Mouse (Mus musculus) spleen, adult 2 months (tissue): Measurements from ENCODE around the gene Klk1b11. TPM values are rescaled to one million over a fixed set of nuclear protein-coding genes. Genes with fewer than 3 reads are reported as not detected.
"Not testable (repeated sequence)": the region's sequence is repeated elsewhere in the genome, so short reads cannot be mapped to it uniquely, and the experiment has no call there.

Experiments
- DNase-seq, 2 experiments: peaks; one replicate each; pipeline versions ENCODE4 v3.0.0 to v3.0.0-alpha.2; 2012 to 2021; ENCODE audit warnings: low spot score in 2 of 2, low read depth in 1 of 2
- H3K27ac ChIP-seq: fragments of 200-500 bp; 2 replicates; pipeline ENCODE4 v1.5.1; 2012; ENCODE audit warnings: low read length, inconsistent platforms; ENCODE audit not compliant: insufficient read depth
- H3K27me3 ChIP-seq: fragments of 200-500 bp; 2 replicates; pipeline ENCODE4 v1.6.1; 2012; ENCODE audit warnings: mild to moderate bottlenecking, moderate library complexity, low read length, inconsistent platforms; ENCODE audit not compliant: control insufficient read depth, insufficient read depth
- H3K36me3 ChIP-seq: fragments of 200-500 bp; 2 replicates; pipeline ENCODE4 v1.6.1; 2012; ENCODE audit warnings: mild to moderate bottlenecking, low read length, inconsistent platforms; ENCODE audit not compliant: control insufficient read depth, insufficient read depth
- H3K4me1 ChIP-seq: fragments of 200-500 bp; 2 replicates; pipeline ENCODE4 v1.6.1; 2011; ENCODE audit warnings: inconsistent platforms; ENCODE audit not compliant: control insufficient read depth, insufficient read depth, insufficient read length
- H3K4me3 ChIP-seq: fragments of 200-500 bp; 2 replicates; pipeline ENCODE4 v1.5.1; 2011; ENCODE audit warnings: mild to moderate bottlenecking, inconsistent platforms; ENCODE audit not compliant: insufficient read depth, insufficient read length; ENCODE audit errors: extremely low read depth
- CTCF ChIP-seq: fragments of 200-500 bp; IDR thresholded peaks from 2 replicates; pipeline ENCODE4 v1.5.1; 2011; ENCODE audit warnings: mild to moderate bottlenecking, inconsistent platforms; ENCODE audit not compliant: insufficient read depth, insufficient read length, insufficient replicate concordance; ENCODE audit errors: extremely low read depth
- POLR2A ChIP-seq: fragments of 200-500 bp; IDR thresholded peaks from 2 replicates; pipeline ENCODE4 v1.6.1; 2011; ENCODE audit warnings: low read depth, low read length, inconsistent platforms
- WGBS: fragments of 180-500 bp; shearing (Covaris S2); methylation state at CpG from one replicate; pipeline ENCODE4 v1.1.7; 2018; 5-methylcytosine and 5-hydroxymethylcytosine counted together
- polyA plus RNA-seq: library from polyadenylated mRNA; depleted of rRNA; stranded (reverse); fragments of >200 nt; gene quantifications from 2 replicates; pipeline ENCODE4 v1.2.3, GENCODE M21; 2012; rRNA removed

Klk1b11 gene
- polyA plus RNA-seq, 1 experiment = 1.2 TPM

DNA sequence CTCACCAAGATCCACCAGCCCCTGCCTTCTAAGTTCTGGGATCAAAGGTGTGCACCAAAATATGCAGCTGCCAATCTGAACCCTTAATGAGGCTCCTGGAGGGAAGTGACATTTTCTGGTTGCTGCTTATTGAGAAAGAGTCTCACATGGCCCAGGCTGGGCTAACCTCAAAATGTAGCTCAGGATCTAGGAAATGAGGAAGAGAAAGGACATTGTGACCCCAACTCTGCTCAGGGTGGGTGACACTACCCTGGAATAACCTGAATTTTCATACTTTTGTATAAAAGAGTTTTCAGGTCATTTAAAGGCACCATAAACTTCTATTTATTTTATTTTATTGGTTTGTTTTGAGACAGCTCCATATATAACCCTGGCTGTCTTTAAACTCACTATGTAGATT, 10.0 kb upstream of the Klk1b11 start:
- TF ChIP-seq CTCF (no peak), POLR2A (no peak)
- H3K4me1 ChIP-seq = no peaks in the 10 kb centered on the region
- H3K27ac ChIP-seq = no peak overlapping the region
- no peaks in the 10 kb centered on the region for H3K36me3 ChIP-seq
- H3K27me3 ChIP-seq = no peaks in the 10 kb centered on the region
- no peak overlapping the region for H3K4me3 ChIP-seq
- no peak for DNase-seq

DNA sequence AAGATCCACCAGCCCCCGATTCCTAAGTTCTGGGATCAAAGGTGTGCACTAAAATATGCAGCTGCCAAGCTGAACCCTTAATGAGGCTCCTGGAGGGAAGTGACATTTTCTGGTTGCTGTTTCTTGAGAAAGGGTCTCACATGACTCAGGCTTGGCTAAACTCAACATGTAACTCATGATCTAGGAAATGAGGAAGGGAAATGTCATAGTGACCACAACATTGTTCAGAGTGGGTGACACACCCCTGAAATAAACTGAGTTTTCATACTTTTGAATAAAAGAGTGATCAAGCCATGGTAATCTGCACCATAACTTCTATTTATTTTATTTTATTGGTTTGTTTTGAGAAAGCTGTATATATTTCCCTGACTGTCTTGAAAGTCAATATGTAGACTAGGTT, 856 bp upstream of the Klk1b11 start:
- 59% methylated on average over 1 of the region's 1 CpGs for WGBS
- not testable (repeated sequence) for H3K36me3 ChIP-seq, DNase-seq, H3K4me1 ChIP-seq, H3K27me3 ChIP-seq, H3K27ac ChIP-seq, H3K4me3 ChIP-seq

DNA sequence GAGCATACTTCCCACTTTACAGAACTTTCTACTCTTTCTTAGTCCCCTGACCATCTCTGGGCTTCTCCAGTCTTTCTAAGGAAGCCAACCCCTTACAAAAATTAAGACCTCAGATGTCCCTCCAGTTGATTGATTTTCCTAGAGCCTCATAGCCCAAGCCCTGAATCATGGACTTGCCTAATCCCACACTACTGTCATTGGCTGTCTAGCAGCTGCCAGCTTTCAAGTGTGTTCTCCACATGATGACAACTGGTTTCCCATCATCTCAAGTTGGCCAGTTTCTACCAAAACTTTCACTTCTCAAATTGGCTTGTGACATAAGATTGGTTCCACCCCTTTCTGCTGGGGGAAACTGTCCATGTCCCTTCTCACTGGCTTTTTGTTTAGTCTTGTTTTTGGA, 9.2 kb downstream of the Klk1b11 start:
- TF ChIP-seq CTCF = no peak
- TF ChIP-seq POLR2A = no peak
- H3K4me1 ChIP-seq = no peaks in the 10 kb centered on the region
- H3K27me3 ChIP-seq = no peaks in the 10 kb centered on the region
- H3K36me3 ChIP-seq = no peaks in the 10 kb centered on the region
- H3K27ac ChIP-seq = no peak overlapping the region
- DNase-seq = no peak
- no peak overlapping the region for H3K4me3 ChIP-seq

DNA sequence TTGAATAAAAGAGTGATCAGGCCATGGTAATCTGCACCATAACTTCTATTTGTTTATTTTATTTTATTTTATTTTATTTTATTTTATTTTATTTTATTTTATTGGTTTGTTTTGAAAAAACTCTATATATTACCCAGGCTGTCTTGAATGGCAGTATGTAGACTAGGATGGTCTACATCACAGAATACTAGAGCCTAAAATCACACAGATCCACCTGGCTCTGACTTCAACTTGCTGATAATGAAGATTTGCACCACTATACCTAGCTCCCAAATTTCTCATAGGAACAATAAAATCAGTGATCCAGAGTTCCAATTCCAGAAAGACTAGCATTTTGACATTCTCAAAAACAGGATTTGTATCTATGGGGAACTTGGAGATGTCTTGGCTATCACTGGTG, 16.2 kb downstream of the Klk1b11 start, which contains the start of gene Klk1b26:
Gene Klk1b26 (plus strand): TSS at position 301 of the 400 bp plus-strand sequence.
- not testable (repeated sequence) for H3K4me3 ChIP-seq, H3K27ac ChIP-seq, H3K4me1 ChIP-seq, H3K27me3 ChIP-seq, H3K36me3 ChIP-seq, DNase-seq

DNA sequence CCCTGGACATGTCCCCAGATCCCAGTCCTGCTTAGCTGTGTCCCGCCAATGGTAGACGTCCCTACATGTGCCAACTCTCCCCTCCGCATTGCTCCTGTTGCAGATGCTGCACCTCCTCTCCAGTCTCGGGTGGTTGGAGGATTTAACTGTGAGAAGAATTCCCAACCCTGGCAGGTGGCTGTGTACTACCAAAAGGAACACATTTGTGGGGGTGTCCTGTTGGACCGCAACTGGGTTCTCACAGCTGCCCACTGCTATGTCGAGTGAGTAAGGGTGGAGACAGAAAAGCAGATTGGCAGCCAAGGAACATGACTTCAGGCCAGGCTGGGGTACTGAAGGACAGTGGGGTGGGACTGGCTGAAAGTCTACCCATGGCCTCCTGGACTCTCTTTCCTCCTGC, 19.0 kb downstream of the Klk1b11 start:
- H3K4me3 ChIP-seq, H3K27me3 ChIP-seq, H3K36me3 ChIP-seq, H3K4me1 ChIP-seq, H3K27ac ChIP-seq, DNase-seq: not testable (repeated sequence)
- WGBS = 84% methylated on average over 6 of the region's 6 CpGs

DNA sequence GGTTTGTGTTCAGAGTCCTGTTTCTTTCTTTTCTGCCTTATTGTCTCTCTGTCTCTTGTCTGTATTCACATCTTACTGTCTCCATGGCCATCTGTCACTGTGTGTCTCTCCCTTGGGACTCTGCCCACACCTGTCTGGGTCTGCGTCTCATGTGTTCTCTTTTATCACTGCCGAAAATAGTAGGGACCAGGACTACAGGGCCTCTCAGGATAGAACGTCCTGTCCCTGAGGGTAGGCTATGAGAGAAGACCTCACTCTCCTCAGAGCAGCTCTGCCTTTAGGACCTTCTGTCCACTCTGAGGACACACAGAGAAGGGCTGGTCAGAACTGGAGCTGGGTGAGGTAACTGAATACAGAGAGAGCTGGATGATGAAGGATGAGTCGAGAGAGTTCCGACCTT, 19.4 kb downstream of the Klk1b11 start:
- H3K4me1 ChIP-seq = no peaks in the 10 kb centered on the region
- 88% methylated on average over 5 of the region's 5 CpGs for WGBS
- no peak for DNase-seq
- no peak for TF ChIP-seq POLR2A
- TF ChIP-seq CTCF = no peak
- no peak overlapping the region for H3K4me3 ChIP-seq
- H3K27ac ChIP-seq = no peak overlapping the region
- H3K27me3 ChIP-seq = no peaks in the 10 kb centered on the region
- no peaks in the 10 kb centered on the region for H3K36me3 ChIP-seq

Other genes starting within 250 kb of the Klk1b11 start
- not detected in 2 replicates for gene Klk12, start 227.0 kb upstream of the Klk1b11 start, polyA plus RNA-seq
- not detected in 2 replicates for gene Klk11, start 221.3 kb upstream of the Klk1b11 start, polyA plus RNA-seq
- gene Klk10, start 214.8 kb upstream of the Klk1b11 start, polyA plus RNA-seq = 0.16 TPM in 1 of 2 replicates, not detected in the other
- not detected in 2 replicates for gene Klk9, start 204.0 kb upstream of the Klk1b11 start, polyA plus RNA-seq
- gene Klk8, start 198.3 kb upstream of the Klk1b11 start, polyA plus RNA-seq = 12.3 and 13.5 TPM in 2 replicates
- gene Klk7, start 184.6 kb upstream of the Klk1b11 start, polyA plus RNA-seq = not detected in 2 replicates
- not detected in 2 replicates for gene Klk6, start 171.4 kb upstream of the Klk1b11 start, polyA plus RNA-seq
- not detected in 2 replicates for gene Klk5, start 153.9 kb upstream of the Klk1b11 start, polyA plus RNA-seq
- gene Klk4, start 114.7 kb upstream of the Klk1b11 start, polyA plus RNA-seq = not detected in 2 replicates
- not detected in 2 replicates for gene Klk15, start 62.1 kb upstream of the Klk1b11 start, polyA plus RNA-seq
- gene Klk1b8, start 45.2 kb upstream of the Klk1b11 start, polyA plus RNA-seq = 0.18 and 0.19 TPM in 2 replicates
- gene Klk1b1, start 29.1 kb upstream of the Klk1b11 start, polyA plus RNA-seq = not detected in 2 replicates
- gene Klk1b9, start 19.8 kb upstream of the Klk1b11 start, polyA plus RNA-seq = 0.22 TPM in 1 of 2 replicates, not detected in the other
- gene Klk1b26, start 16.3 kb downstream of the Klk1b11 start, polyA plus RNA-seq = not detected in 2 replicates
- gene Klk1b27, start 56.4 kb downstream of the Klk1b11 start, polyA plus RNA-seq = 4.1 and 4.4 TPM in 2 replicates
- not detected in 2 replicates for gene Klk1b21, start 106.5 kb downstream of the Klk1b11 start, polyA plus RNA-seq
- 13.3 TPM in 1 of 2 replicates, not detected in the other for gene Klk1b22, start 116.8 kb downstream of the Klk1b11 start, polyA plus RNA-seq
- gene Klk1b16, start 140.9 kb downstream of the Klk1b11 start, polyA plus RNA-seq = 0.06 TPM in 1 of 2 replicates, not detected in the other
- 0.75 and 1.0 TPM in 2 replicates for gene Klk1b24, start 192.4 kb downstream of the Klk1b11 start, polyA plus RNA-seq
- gene Klk1b3, start 202.3 kb downstream of the Klk1b11 start, polyA plus RNA-seq = 0.97 and 2.0 TPM in 2 replicates
- gene Klk1b4, start 211.6 kb downstream of the Klk1b11 start, polyA plus RNA-seq = 3.0 and 6.3 TPM in 2 replicates
- gene Klk1b5, start 220.1 kb downstream of the Klk1b11 start, polyA plus RNA-seq = 8.7 and 9.8 TPM in 2 replicates
- 834 and 917 TPM in 2 replicates for gene Klk1, start 229.5 kb downstream of the Klk1b11 start, polyA plus RNA-seq
- not detected in 2 replicates for gene Gm36864, start 240.3 kb downstream of the Klk1b11 start, polyA plus RNA-seq